Mouse (Mus musculus) MEL (cell line): ENCODE measurements around the gene Gprin3. TPM values are rescaled to one million over a fixed set of nuclear protein-coding genes. Genes with fewer than 3 reads are reported as not detected.

Source experiments
- DNase-seq: peaks from one replicate; pipeline ENCODE4 v3.0.0; 2011; ENCODE audit warnings: low read depth, low spot score
- H3K27ac ChIP-seq: 2 replicates; pipeline ENCODE4 v1.5.1; 2012; ENCODE audit warnings: low read depth, mild to moderate bottlenecking, control low read depth, low read length, moderate library complexity; ENCODE audit not compliant: control insufficient read depth
- H3K27me3 ChIP-seq, 2 experiments: fragments of 150-350 bp in 1 of 2; sonication (generic) in 1 of 2; 2 replicates each; pipeline ENCODE4 v1.6.1; 2012; ENCODE audit warnings: low read length in 2 of 2, mild to moderate bottlenecking in 2 of 2, improper control_type of control experiment in 1 of 2, moderate library complexity in 1 of 2; ENCODE audit not compliant: insufficient read depth in 2 of 2, control insufficient read depth in 1 of 2
- H3K36me3 ChIP-seq, 2 experiments: 2 replicates each; pipeline ENCODE4 v1.6.1; 2012 to 2014; ENCODE audit warnings: low read length in 2 of 2, improper control_type of control experiment in 1 of 2, inconsistent platforms in 1 of 2, mild to moderate bottlenecking in 1 of 2; ENCODE audit not compliant: insufficient read depth in 2 of 2, control insufficient read depth in 1 of 2
- H3K4me1 ChIP-seq, 2 experiments: fragments of 150-350 bp in 1 of 2; sonication (generic) in 1 of 2; 2 replicates each; pipeline ENCODE4 v1.6.1; 2012; ENCODE audit warnings: low read length in 2 of 2, improper control_type of control experiment in 1 of 2, mild to moderate bottlenecking in 1 of 2; ENCODE audit not compliant: insufficient read depth in 2 of 2, control insufficient read depth in 1 of 2
- H3K4me3 ChIP-seq, 2 experiments: fragments of 150-350 bp in 1 of 2; sonication (generic) in 1 of 2; 2 replicates each; pipeline ENCODE4 v1.5.1; 2012; ENCODE audit warnings: low read depth in 2 of 2, low read length in 2 of 2, mild to moderate bottlenecking in 2 of 2, moderate library complexity in 2 of 2, control low read depth in 1 of 2, improper control_type of control experiment in 1 of 2; ENCODE audit not compliant: control insufficient read depth in 1 of 2, insufficient read depth in 1 of 2
- H3K79me2 ChIP-seq: 2 replicates; pipeline ENCODE4 v1.6.1; 2012; ENCODE audit warnings: mild to moderate bottlenecking, low read length, moderate library complexity; ENCODE audit not compliant: control insufficient read depth, poor library complexity, insufficient read depth
- H3K9ac ChIP-seq: 2 replicates; pipeline ENCODE4 v1.6.1; 2012; ENCODE audit warnings: low read depth, mild to moderate bottlenecking, control low read depth, low read length, moderate library complexity; ENCODE audit not compliant: control insufficient read depth, poor library complexity, severe bottlenecking
- H3K9me3 ChIP-seq: fragments of 150-350 bp; sonication (generic); replicated peaks from 2 replicates; pipeline ENCODE4 v1.6.1; 2012; ENCODE audit warnings: mild to moderate bottlenecking, low read length, improper control_type of control experiment, moderate library complexity; ENCODE audit not compliant: insufficient read depth
- BHLHE40 ChIP-seq: IDR thresholded peaks from 2 replicates; pipeline ENCODE4 v1.6.1; 2012; ENCODE audit warnings: low read depth, mild to moderate bottlenecking, inconsistent platforms, low read length, improper control_type of control experiment, borderline replicate concordance
- CHD1 ChIP-seq: IDR thresholded peaks from 2 replicates; pipeline ENCODE4 v1.6.1; 2012; ENCODE audit warnings: low read depth, mild to moderate bottlenecking, inconsistent platforms, low read length, improper control_type of control experiment
- CHD2 ChIP-seq: IDR thresholded peaks from 2 replicates; pipeline ENCODE4 v1.6.1; 2011; ENCODE audit warnings: low read length, improper control_type of control experiment
- E2F4 ChIP-seq: IDR thresholded peaks from 2 replicates; pipeline ENCODE4 v1.6.1; 2011; ENCODE audit warnings: low read depth, low read length, improper control_type of control experiment, borderline replicate concordance
- EP300 ChIP-seq, 2 experiments: IDR thresholded peaks; 2 replicates each; pipeline ENCODE4 v1.6.1; 2011; ENCODE audit warnings: improper control_type of control experiment in 2 of 2, low read length in 2 of 2, low read depth in 1 of 2, mild to moderate bottlenecking in 1 of 2
- ETS1 ChIP-seq: IDR thresholded peaks from 2 replicates; pipeline ENCODE4 v1.6.1; 2012; ENCODE audit warnings: low read depth, mild to moderate bottlenecking, inconsistent platforms, low read length, improper control_type of control experiment, moderate library complexity
- GABPA ChIP-seq: IDR thresholded peaks from 2 replicates; pipeline ENCODE4 v1.6.1; 2012; ENCODE audit warnings: low read depth, mild to moderate bottlenecking, inconsistent platforms, low read length, improper control_type of control experiment, moderate library complexity
- GATA1 ChIP-seq: IDR thresholded peaks from 2 replicates; pipeline ENCODE4 v1.6.1; 2011; ENCODE audit warnings: low read depth, low read length, improper control_type of control experiment
- HCFC1 ChIP-seq: IDR thresholded peaks from 2 replicates; pipeline ENCODE4 v1.6.1; 2012; ENCODE audit warnings: low read depth, mild to moderate bottlenecking, inconsistent platforms, low read length, improper control_type of control experiment, moderate library complexity
- JUND ChIP-seq: IDR thresholded peaks from 2 replicates; pipeline ENCODE4 v1.6.1; 2011; ENCODE audit warnings: low read depth, mild to moderate bottlenecking, improper control_type of control experiment, low read length
- MAX ChIP-seq: IDR thresholded peaks from 2 replicates; pipeline ENCODE4 v1.6.1; 2011; ENCODE audit warnings: low read length, improper control_type of control experiment
- MAZ ChIP-seq: IDR thresholded peaks from 2 replicates; pipeline ENCODE4 v1.6.1; 2012; ENCODE audit warnings: low read depth, mild to moderate bottlenecking, inconsistent platforms, low read length, improper control_type of control experiment
- MEF2A ChIP-seq: IDR thresholded peaks from 2 replicates; pipeline ENCODE4 v1.6.1; 2014; ENCODE audit warnings: low read depth, mild to moderate bottlenecking, inconsistent platforms, low read length, improper control_type of control experiment; ENCODE audit not compliant: poor library complexity, insufficient replicate concordance, severe bottlenecking; ENCODE audit errors: extremely low read depth
- MYC ChIP-seq: IDR thresholded peaks from 2 replicates; pipeline ENCODE4 v1.6.1; 2011; ENCODE audit warnings: low read depth, mild to moderate bottlenecking, low read length, improper control_type of control experiment, moderate library complexity
- NELFE ChIP-seq: IDR thresholded peaks from 2 replicates; pipeline ENCODE4 v1.6.1; 2011; ENCODE audit warnings: low read depth, low read length, improper control_type of control experiment
- POLR2A ChIP-seq, 2 experiments: IDR thresholded peaks; 2 replicates each; pipeline ENCODE4 v1.6.1; 2011 to 2012; ENCODE audit warnings: low read length in 2 of 2, mild to moderate bottlenecking in 2 of 2, control low read depth in 1 of 2, improper control_type of control experiment in 1 of 2, low read depth in 1 of 2, moderate library complexity in 1 of 2; ENCODE audit not compliant: control insufficient read depth in 1 of 2, insufficient read depth in 1 of 2, poor library complexity in 1 of 2
- POLR2AphosphoS2 ChIP-seq: IDR thresholded peaks from 2 replicates; pipeline ENCODE4 v1.6.1; 2011; ENCODE audit warnings: low read length, improper control_type of control experiment
- POLR2AphosphoS5 ChIP-seq: IDR thresholded peaks from 2 replicates; pipeline ENCODE4 v1.6.1; 2012; ENCODE audit warnings: low read depth, borderline replicate concordance, mild to moderate bottlenecking, inconsistent platforms, low read length, moderate library complexity, mixed read lengths
- RAD21 ChIP-seq: IDR thresholded peaks from 2 replicates; pipeline ENCODE4 v1.6.1; 2011; ENCODE audit warnings: mild to moderate bottlenecking, low read depth, low read length, improper control_type of control experiment
- SIN3A ChIP-seq: IDR thresholded peaks from 2 replicates; pipeline ENCODE4 v1.6.1; 2012; ENCODE audit warnings: low read length, improper control_type of control experiment, inconsistent platforms
- TAL1 ChIP-seq: IDR thresholded peaks from 2 replicates; pipeline ENCODE4 v1.6.1; 2012; ENCODE audit warnings: mild to moderate bottlenecking, inconsistent platforms, low read length, moderate library complexity, mixed read lengths
- TBP ChIP-seq: IDR thresholded peaks from 2 replicates; pipeline ENCODE4 v1.8.0; 2011; ENCODE audit warnings: low read depth, low read length, improper control_type of control experiment
- ZC3H11A ChIP-seq: IDR thresholded peaks from 2 replicates; pipeline ENCODE4 v1.6.1; 2012; ENCODE audit warnings: low read depth, mild to moderate bottlenecking, inconsistent platforms, low read length, improper control_type of control experiment
- ZMIZ1 ChIP-seq: IDR thresholded peaks from 2 replicates; pipeline ENCODE4 v1.6.1; 2012; ENCODE audit warnings: low read depth, mild to moderate bottlenecking, inconsistent platforms, low read length, improper control_type of control experiment, moderate library complexity
- ZNF384 ChIP-seq: IDR thresholded peaks from 2 replicates; pipeline ENCODE4 v1.6.1; 2012; ENCODE audit warnings: low read depth, mild to moderate bottlenecking, inconsistent platforms, low read length, improper control_type of control experiment
- polyA plus RNA-seq, 2 experiments: library from polyadenylated mRNA; stranded (reverse) in 1 of 2; unstranded in 1 of 2; fragments of >175 nt in 1 of 2; fragments of >200 nt in 1 of 2; gene quantifications; 2 replicates each; pipeline versions ENCODE4 v1.2.1 to v1.2.4; 2012; ENCODE audit warnings: low replicate concordance in 2 of 2, low read depth in 1 of 2; ENCODE audit not compliant: insufficient read length in 2 of 2, insufficient read depth in 1 of 2, missing spikeins in 1 of 2
- total RNA-seq: library from RNA; depleted of rRNA; stranded (reverse); fragments of 300-350 nt; gene quantifications from 2 replicates; pipeline ENCODE4 v1.2.3, GENCODE M21; 2012

The Gprin3 gene
- total and polyA plus RNA-seq, 3 experiments: not detected

DNA sequence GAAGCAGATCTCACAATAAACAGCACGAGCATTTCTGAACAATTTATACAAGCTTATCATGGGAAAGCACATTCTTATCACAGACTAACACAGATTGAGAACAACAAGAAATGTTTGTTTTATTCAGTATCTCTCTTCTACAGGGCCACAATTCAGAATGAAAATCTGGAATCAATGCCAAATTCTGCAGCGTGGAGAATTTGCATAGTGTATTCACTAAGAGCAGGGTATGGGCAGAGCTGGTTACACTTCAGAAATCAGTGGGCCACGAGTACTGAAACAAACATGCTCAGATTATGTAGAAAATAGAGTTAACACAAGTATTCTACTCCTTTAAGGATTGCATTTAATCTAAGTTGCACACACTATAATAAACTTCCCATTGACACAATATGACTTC is 6.8 kb downstream of the Gprin3 start:
- no peaks in the 10 kb centered on the region for H3K36me3 ChIP-seq
- TF ChIP-seq E2F4 (no peak), ETS1 (no peak), CHD1 (no peak), GABPA (no peak), JUND (no peak), POLR2AphosphoS5 (no peak), MAX (no peak), RAD21 (no peak), TBP (no peak), CHD2 (no peak), GATA1 (no peak), POLR2AphosphoS2 (no peak), MYC (no peak), SIN3A (no peak), NELFE (no peak)
- no peak overlapping the region for H3K27ac ChIP-seq
- no peak overlapping the region for H3K9ac ChIP-seq
- DNase-seq: no peak
- H3K9me3 ChIP-seq: no peaks in the 10 kb centered on the region
- no peak overlapping the region for H3K4me3 ChIP-seq
- H3K79me2 ChIP-seq: no peaks in the 10 kb centered on the region
- no peaks in the 10 kb centered on the region for H3K4me1 ChIP-seq
- H3K27me3 ChIP-seq: no peaks in the 10 kb centered on the region

DNA sequence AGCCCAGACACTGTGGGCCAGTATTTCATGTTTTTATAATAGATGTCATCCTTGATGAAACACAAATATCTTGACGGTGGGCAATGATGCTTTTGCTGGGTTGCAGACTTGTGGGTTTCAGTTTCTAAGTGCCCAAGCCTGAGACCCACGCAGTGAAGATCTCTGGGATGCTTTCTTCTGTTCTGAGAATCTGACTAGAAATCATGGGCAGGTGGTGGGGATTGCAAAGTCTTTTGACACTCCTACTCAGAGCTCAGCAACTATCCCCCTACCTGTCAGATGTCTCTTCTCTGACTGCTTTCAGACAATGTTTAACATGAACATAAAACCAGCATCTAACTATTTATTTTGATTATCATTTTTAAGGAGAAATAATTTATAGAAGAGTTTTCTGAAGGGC is 7.4 kb downstream of the Gprin3 start:
- no peak overlapping the region for H3K9ac ChIP-seq
- no peak overlapping the region for H3K27ac ChIP-seq
- no peaks in the 10 kb centered on the region for H3K36me3 ChIP-seq
- H3K9me3 ChIP-seq: no peaks in the 10 kb centered on the region
- TF ChIP-seq MEF2A (no peak), EP300 (IDR thresholded peaks at IDR 0.05; ENCODE audit: low read depth in 1 of 2, low read length in 2 of 2) (no peak), BHLHE40 (no peak), ZC3H11A (no peak), POLR2A (IDR thresholded peaks at IDR 0.05; ENCODE audit: control insufficient read depth in 1 of 2, insufficient read depth in 1 of 2, low read depth in 1 of 2, low read length in 2 of 2, poor library complexity in 1 of 2) (no peak), CHD2 (no peak), TAL1 (no peak), ZMIZ1 (no peak), E2F4 (no peak), ZNF384 (no peak), HCFC1 (no peak), MAX (no peak), MAZ (no peak), NELFE (no peak)
- DNase-seq: no peak
- no peaks in the 10 kb centered on the region for H3K79me2 ChIP-seq
- no peaks in the 10 kb centered on the region for H3K27me3 ChIP-seq
- no peaks in the 10 kb centered on the region for H3K4me1 ChIP-seq
- no peak overlapping the region for H3K4me3 ChIP-seq
